Mouse (Mus musculus): Measurements from ENCODE around the gene Dot1l. TPM values are rescaled to one million over a fixed set of nuclear protein-coding genes. Genes with fewer than 3 reads are reported as not detected.

Gene Dot1l
- 4.6 TPM in 2 replicates for polyA plus RNA-seq (2015; fragmentation: Nextera tagmentation; extraction: Ambion mirVana)

DNA sequence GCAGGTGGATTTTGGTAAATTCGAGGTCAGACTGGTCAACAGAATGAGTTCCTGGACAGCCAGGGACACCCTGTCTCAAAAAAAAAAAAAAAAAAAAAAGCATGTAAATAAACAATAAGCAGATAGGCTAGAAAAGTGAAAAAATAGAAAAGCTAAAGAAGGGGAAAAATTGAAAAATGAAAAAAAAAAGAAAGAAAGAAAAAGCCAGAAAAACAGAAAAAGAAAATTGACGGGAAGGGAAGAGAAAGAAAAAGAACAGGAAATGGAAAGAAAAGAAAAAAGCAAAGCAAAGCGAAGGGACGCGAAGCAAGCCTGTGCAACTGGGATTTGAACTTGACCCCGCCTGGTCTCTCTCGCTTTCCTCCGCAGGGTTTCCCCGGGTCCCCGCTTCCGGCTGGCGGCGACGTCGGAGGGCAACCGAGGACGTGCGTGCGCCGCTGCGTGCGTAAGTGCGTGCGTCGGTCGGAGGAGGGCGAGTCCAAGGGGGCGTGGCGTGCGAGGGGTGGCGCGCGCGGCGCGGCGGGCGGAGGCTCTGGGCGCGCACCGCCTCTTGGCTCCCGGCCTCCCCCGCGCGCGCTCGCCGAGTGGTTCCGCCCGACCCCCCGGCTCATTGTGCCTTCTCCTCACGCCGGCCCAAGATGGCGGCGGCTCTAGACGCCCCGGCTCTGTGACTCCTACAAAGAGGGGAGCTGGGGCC lies at the start of gene Dot1l:
TSS of gene Dot1l (plus strand) at position 613 of the 697 bp plus-strand sequence.
- H3K27ac ChIP-seq (ENCODE audit: low read depth) = peak within 1 kb of the TSS; percentile 91
- H3K9ac ChIP-seq (replicated peaks) = peak within 1 kb of the TSS; percentile 98
- WGBS (ENCODE audit: insufficient replicate concordance) = 2% methylated on average over 27 of the region's 57 CpGs
- H3K4me3 ChIP-seq (ENCODE audit: low read depth, low read length) = peak within 1 kb of the TSS; percentile 99
- H3K27me3 ChIP-seq (ENCODE audit: insufficient read depth, low read length) = no peaks in the 10 kb centered on the region
- H3K4me1 ChIP-seq (ENCODE audit: insufficient read depth) = peaks cover 54% of the 10 kb centered on the region
- H3K9me3 ChIP-seq (ENCODE audit: low read length) = no peaks in the 10 kb centered on the region
- H3K4me2 ChIP-seq (ENCODE audit: low read depth, low read length) = peak within 1 kb of the TSS; percentile 91
- ATAC-seq = peak; percentile 91
- TF ChIP-seq CTCF (IDR thresholded peaks at IDR 0.05; ENCODE audit: low read depth) (no peak), EP300 (IDR thresholded peaks at IDR 0.05; ENCODE audit: low read depth) (no peak)
- no peaks in the 10 kb centered on the region for H3K36me3 ChIP-seq (replicated peaks; ENCODE audit: insufficient read depth, low read length)
- DNase-seq = peak; percentile 99

DNA sequence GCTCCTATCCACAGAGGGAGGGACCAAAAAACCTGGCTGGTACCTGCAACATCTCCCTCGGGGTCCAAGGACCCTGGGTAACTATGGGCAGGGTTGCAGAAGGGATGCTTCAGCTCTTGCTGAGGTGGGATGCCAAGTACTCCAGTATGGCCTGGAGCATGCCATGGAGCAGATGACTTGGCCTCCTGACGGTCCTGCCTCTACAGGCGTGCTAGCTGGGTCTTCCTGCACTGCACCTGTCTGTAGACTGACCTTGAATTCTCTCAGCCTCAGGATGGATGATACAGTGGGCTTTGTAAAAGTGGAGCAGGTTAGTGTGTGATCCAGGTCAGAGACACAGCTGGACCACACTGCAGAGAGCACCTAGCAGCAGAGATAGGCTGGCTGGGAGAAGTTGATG lies 49.5 kb upstream of the Dot1l start:
- H3K27me3 ChIP-seq (ENCODE audit: insufficient read depth, low read length) = no peaks in the 10 kb centered on the region
- TF ChIP-seq CTCF (IDR thresholded peaks at IDR 0.05; ENCODE audit: low read depth) = no peak
- TF ChIP-seq EP300 (IDR thresholded peaks at IDR 0.05; ENCODE audit: low read depth) = no peak
- H3K4me2 ChIP-seq (ENCODE audit: low read depth, low read length) = no peak overlapping the region
- no peaks in the 10 kb centered on the region for H3K9me3 ChIP-seq (ENCODE audit: low read length)
- H3K9ac ChIP-seq (replicated peaks) = no peak overlapping the region
- no peak overlapping the region for H3K27ac ChIP-seq (ENCODE audit: low read depth)
- H3K4me1 ChIP-seq (ENCODE audit: insufficient read depth) = peaks cover 23% of the 10 kb centered on the region
- ATAC-seq (no peak), DNase-seq (no peak)
- peaks cover 45% of the 10 kb centered on the region for H3K36me3 ChIP-seq (replicated peaks; ENCODE audit: insufficient read depth, low read length)
- 68% methylated on average over 3 of the region's 3 CpGs for WGBS (ENCODE audit: insufficient replicate concordance)
- no peak overlapping the region for H3K4me3 ChIP-seq (ENCODE audit: low read depth, low read length)

DNA sequence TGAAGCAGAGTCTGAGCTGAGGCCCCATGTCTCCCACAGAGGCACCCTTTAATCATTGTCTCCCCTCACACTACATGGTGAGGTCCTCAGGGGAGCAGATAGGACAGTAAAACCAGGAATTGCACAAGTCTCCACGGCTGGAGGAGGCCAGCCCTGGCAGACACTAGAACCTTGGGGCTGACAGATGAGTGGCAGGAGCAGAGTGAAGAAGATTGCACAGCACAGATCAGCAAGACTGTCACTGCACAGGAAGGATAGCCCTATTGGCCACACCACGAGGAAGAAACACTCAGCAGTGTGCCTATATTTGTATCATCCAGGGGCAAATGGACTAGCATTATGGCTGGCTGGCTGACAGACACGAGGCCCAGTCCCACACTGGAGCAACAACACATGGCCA lies 44.2 kb upstream of the Dot1l start:
- peaks cover 90% of the 10 kb centered on the region for H3K36me3 ChIP-seq (replicated peaks; ENCODE audit: insufficient read depth, low read length)
- H3K4me1 ChIP-seq (ENCODE audit: insufficient read depth) = no peaks in the 10 kb centered on the region
- no peak overlapping the region for H3K4me2 ChIP-seq (ENCODE audit: low read depth, low read length)
- H3K4me3 ChIP-seq (ENCODE audit: low read depth, low read length) = no peak overlapping the region
- DNase-seq = no peak
- no peak overlapping the region for H3K27ac ChIP-seq (ENCODE audit: low read depth)
- WGBS (ENCODE audit: insufficient replicate concordance) = 71% methylated on average over 3 of the region's 3 CpGs
- no peaks in the 10 kb centered on the region for H3K27me3 ChIP-seq (ENCODE audit: insufficient read depth, low read length)
- H3K9me3 ChIP-seq (ENCODE audit: low read length) = no peaks in the 10 kb centered on the region
- H3K9ac ChIP-seq (replicated peaks) = no peak overlapping the region
- TF ChIP-seq CTCF (IDR thresholded peaks at IDR 0.05; ENCODE audit: low read depth) (no peak), EP300 (IDR thresholded peaks at IDR 0.05; ENCODE audit: low read depth) (no peak)
- ATAC-seq = no peak

DNA sequence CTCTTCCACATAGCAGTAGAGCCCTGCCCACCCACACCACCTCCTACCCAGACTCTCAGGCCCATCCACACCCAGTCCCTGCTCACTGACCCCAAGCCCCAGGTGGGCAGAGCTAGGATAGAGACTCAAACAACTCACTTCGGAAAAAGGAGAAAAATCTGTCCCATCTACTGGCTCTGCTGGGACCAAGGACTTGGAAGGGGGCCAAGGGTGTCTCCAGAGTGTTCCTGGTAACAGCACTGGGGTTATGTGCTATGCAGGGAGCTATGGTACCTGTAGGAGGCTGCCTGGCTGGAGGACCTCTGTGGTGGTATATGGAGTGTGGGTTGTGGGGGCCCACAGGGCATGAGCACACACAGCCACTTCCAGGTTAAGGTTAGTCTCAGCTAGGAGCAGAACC lies 37.7 kb upstream of the Dot1l start:
- H3K27me3 ChIP-seq (ENCODE audit: insufficient read depth, low read length) = no peaks in the 10 kb centered on the region
- H3K9me3 ChIP-seq (ENCODE audit: low read length) = no peaks in the 10 kb centered on the region
- H3K9ac ChIP-seq (replicated peaks) = no peak overlapping the region
- H3K36me3 ChIP-seq (replicated peaks; ENCODE audit: insufficient read depth, low read length) = peaks cover 93% of the 10 kb centered on the region
- H3K4me1 ChIP-seq (ENCODE audit: insufficient read depth) = no peaks in the 10 kb centered on the region
- DNase-seq (no peak), ATAC-seq (no peak)
- H3K4me2 ChIP-seq (ENCODE audit: low read depth, low read length) = no peak overlapping the region
- no peak for TF ChIP-seq CTCF (IDR thresholded peaks at IDR 0.05; ENCODE audit: low read depth)
- TF ChIP-seq EP300 (IDR thresholded peaks at IDR 0.05; ENCODE audit: low read depth) = no peak
- WGBS (ENCODE audit: insufficient replicate concordance) = 80% methylated on average over 1 of the region's 1 CpGs
- H3K4me3 ChIP-seq (ENCODE audit: low read depth, low read length) = no peak overlapping the region
- no peak overlapping the region for H3K27ac ChIP-seq (ENCODE audit: low read depth)

DNA sequence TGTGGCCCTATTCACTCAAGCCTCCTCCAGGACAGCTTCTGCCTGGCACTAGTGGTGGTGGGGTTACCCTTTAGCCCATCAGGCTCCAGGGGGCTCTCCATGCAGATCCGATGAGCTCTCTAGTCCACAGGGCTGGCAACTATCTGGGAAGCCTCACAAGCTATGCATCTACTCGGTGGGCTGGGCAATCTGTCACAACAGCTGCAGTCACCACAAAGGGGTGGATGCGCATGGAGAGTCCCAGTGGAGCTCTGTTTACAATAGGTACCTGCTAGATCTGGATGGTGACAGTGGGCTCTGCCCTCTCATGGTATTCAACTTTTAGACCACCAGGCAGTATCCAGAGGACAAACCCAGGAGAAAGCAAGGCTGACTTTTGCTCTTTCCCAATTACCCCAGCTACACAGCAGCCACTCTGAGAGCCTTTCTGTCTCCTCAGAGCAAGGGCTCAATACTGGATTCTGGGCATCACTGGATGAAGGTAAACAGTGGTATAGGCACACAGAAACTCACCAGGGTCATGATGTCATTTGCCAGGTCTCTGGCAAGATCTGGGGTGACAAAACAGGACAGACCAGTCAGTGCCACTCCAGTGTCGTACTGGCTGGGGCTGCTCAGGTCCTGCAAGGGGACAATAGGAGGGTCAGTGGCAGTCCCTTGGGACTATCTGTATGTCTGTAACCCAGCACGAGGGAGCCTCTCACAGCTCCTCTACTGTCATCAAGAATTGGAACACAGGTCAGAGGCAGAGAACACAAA lies 27.5 kb upstream of the Dot1l start:
- H3K36me3 ChIP-seq (replicated peaks; ENCODE audit: insufficient read depth, low read length) = peaks cover 88% of the 10 kb centered on the region

DNA sequence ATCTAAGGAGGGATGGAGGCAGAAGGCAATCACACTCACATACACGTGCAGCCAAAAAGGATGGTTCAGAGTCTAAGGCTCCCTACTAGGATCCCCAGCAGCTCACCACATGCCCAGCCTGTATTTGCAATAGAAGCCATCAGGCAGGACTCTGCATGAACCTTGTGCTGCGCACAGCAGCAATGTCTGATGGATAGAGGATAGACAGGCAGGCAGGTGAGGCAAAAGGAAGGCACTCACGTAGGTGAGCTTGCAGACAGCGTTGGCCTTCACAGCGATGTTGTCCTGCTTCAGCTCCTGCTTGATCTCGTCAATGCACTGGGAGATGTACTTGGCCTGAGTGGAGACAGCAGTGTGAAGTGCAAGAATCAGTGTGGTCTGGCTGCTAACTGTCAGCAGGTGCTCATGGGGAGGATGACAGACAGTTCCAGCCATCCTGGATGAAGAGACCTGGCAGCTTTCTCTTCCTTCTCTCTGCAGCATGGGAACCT lies 22.4 kb upstream of the Dot1l start:
- no peak overlapping the region for H3K27ac ChIP-seq (ENCODE audit: low read depth)
- H3K9ac ChIP-seq (replicated peaks) = no peak overlapping the region
- H3K36me3 ChIP-seq (replicated peaks; ENCODE audit: insufficient read depth, low read length) = peaks cover 62% of the 10 kb centered on the region
- DNase-seq (no peak), ATAC-seq (no peak)
- 87% methylated on average over 6 of the region's 6 CpGs for WGBS (ENCODE audit: insufficient replicate concordance)
- no peaks in the 10 kb centered on the region for H3K27me3 ChIP-seq (ENCODE audit: insufficient read depth, low read length)
- H3K4me1 ChIP-seq (ENCODE audit: insufficient read depth) = peaks cover 11% of the 10 kb centered on the region
- TF ChIP-seq CTCF (IDR thresholded peaks at IDR 0.05; ENCODE audit: low read depth) (no peak), EP300 (IDR thresholded peaks at IDR 0.05; ENCODE audit: low read depth) (no peak)
- no peaks in the 10 kb centered on the region for H3K9me3 ChIP-seq (ENCODE audit: low read length)
- H3K4me3 ChIP-seq (ENCODE audit: low read depth, low read length) = no peak overlapping the region
- H3K4me2 ChIP-seq (ENCODE audit: low read depth, low read length) = no peak overlapping the region

More for the DNA sequence above, 27.5 kb upstream of the Dot1l start:
- no peak overlapping the region for H3K27ac ChIP-seq (ENCODE audit: low read depth)
- H3K4me2 ChIP-seq (ENCODE audit: low read depth, low read length) = no peak overlapping the region
- DNase-seq (no peak), ATAC-seq (no peak)
- no peak overlapping the region for H3K4me3 ChIP-seq (ENCODE audit: low read depth, low read length)
- TF ChIP-seq CTCF (IDR thresholded peaks at IDR 0.05; ENCODE audit: low read depth) = no peak
- no peak for TF ChIP-seq EP300 (IDR thresholded peaks at IDR 0.05; ENCODE audit: low read depth)
- 79% methylated on average over 5 of the region's 5 CpGs for WGBS (ENCODE audit: insufficient replicate concordance)
- H3K27me3 ChIP-seq (ENCODE audit: insufficient read depth, low read length) = no peaks in the 10 kb centered on the region
- no peaks in the 10 kb centered on the region for H3K9me3 ChIP-seq (ENCODE audit: low read length)
- H3K4me1 ChIP-seq (ENCODE audit: insufficient read depth) = no peaks in the 10 kb centered on the region
- H3K9ac ChIP-seq (replicated peaks) = no peak overlapping the region

All from liver, postnatal 0 days (tissue).